Mouse (Mus musculus) liver, embryonic 15.5 days (tissue): Measurements from ENCODE around the gene Satb1. TPM values are rescaled to one million over a fixed set of nuclear protein-coding genes. Genes with fewer than 3 reads are reported as not detected.

ENCODE experiments used
- ATAC-seq: fragments of 200-750 bp; cut with Nextera tagmentation; 2 replicates; pipeline ENCODE4 v1.8.0; 2017; ENCODE audit warnings: moderate number of reproducible peaks, mild to moderate bottlenecking, moderate library complexity; ENCODE audit not compliant: insufficient read depth
- H3K27ac ChIP-seq: fragments of 300-500 bp; sonication (generic); replicated peaks from 2 replicates; pipeline ENCODE4 v1.5.1; 2015; ENCODE audit warnings: mild to moderate bottlenecking, inconsistent platforms
- H3K27me3 ChIP-seq: fragments of 300-500 bp; sonication (generic); 2 replicates; pipeline ENCODE4 v1.6.1; 2015; ENCODE audit warnings: mild to moderate bottlenecking, inconsistent platforms
- H3K36me3 ChIP-seq: fragments of 300-500 bp; sonication (generic); replicated peaks from 2 replicates; pipeline ENCODE4 v1.6.1; 2015; ENCODE audit warnings: moderate library complexity, mild to moderate bottlenecking, inconsistent platforms
- H3K4me1 ChIP-seq: fragments of 300-500 bp; sonication (generic); replicated peaks from 2 replicates; pipeline ENCODE4 v1.6.1; 2015; ENCODE audit warnings: inconsistent platforms
- H3K4me2 ChIP-seq: fragments of 300-500 bp; sonication (generic); 2 replicates; pipeline ENCODE4 v1.6.1; 2015; ENCODE audit warnings: moderate library complexity, mild to moderate bottlenecking, inconsistent platforms
- H3K4me3 ChIP-seq: fragments of 300-500 bp; sonication (generic); replicated peaks from 2 replicates; pipeline ENCODE4 v1.5.1; 2015; ENCODE audit warnings: mild to moderate bottlenecking, inconsistent platforms
- H3K9ac ChIP-seq: fragments of 300-500 bp; sonication (generic); 2 replicates; pipeline ENCODE4 v1.6.1; 2015; ENCODE audit warnings: moderate library complexity, mild to moderate bottlenecking, inconsistent platforms
- H3K9me3 ChIP-seq: fragments of 300-500 bp; sonication (generic); replicated peaks from 2 replicates; pipeline ENCODE4 v1.6.1; 2016; ENCODE audit warnings: inconsistent platforms
- WGBS: fragments of 180-500 bp; shearing (Covaris S2); methylation state at CpG from one replicate; pipeline ENCODE4 v1.1.7; 2015; ENCODE audit warnings: mixed read lengths; ENCODE audit not compliant: insufficient replicate concordance; 5-methylcytosine and 5-hydroxymethylcytosine counted together
- polyA plus RNA-seq: library from polyadenylated mRNA; unstranded; fragments of >200 nt; fragmentation: Nextera tagmentation; extraction: Ambion mirVana; gene quantifications from 2 replicates; pipeline ENCODE4 v1.2.1, GENCODE M21; 2015

Satb1 gene
- polyA plus RNA-seq, 1 experiment from 2014 or later, result 0.91 TPM

- Histone ChIP-seq H3K27me3 (no peaks in the 10 kb centered on the region), H3K4me1 (no peaks in the 10 kb centered on the region), H3K36me3 (no peaks in the 10 kb centered on the region), H3K4me2 (no peak overlapping the region), H3K27ac (no peak overlapping the region), H3K9me3 (no peaks in the 10 kb centered on the region), H3K4me3 (no peak overlapping the region), H3K9ac (no peak overlapping the region)
- ATAC-seq, result no peak
- 60% methylated on average over 5 of the region's 5 CpGs for WGBS
These were observed 41.9 kb downstream of the Satb1 start for GRCm38 (mm10) chr17:51791226-51791625.

GRCm38 (mm10) chr17:51790387-51791060 is 42.6 kb downstream of the Satb1 start:
- Histone ChIP-seq H3K36me3 (no peaks in the 10 kb centered on the region), H3K9ac (no peak overlapping the region), H3K4me2 (no peak overlapping the region), H3K9me3 (no peaks in the 10 kb centered on the region), H3K27ac (no peak overlapping the region), H3K4me1 (no peaks in the 10 kb centered on the region), H3K27me3 (no peaks in the 10 kb centered on the region), H3K4me3 (no peak overlapping the region)
- 44% methylated on average over 8 of the region's 8 CpGs for WGBS
- no peak for ATAC-seq

GRCm38 (mm10) chr17:51789777-51790176 is 43.3 kb downstream of the Satb1 start:
- Histone ChIP-seq H3K4me3 (no peak overlapping the region), H3K36me3 (no peaks in the 10 kb centered on the region), H3K4me1 (no peaks in the 10 kb centered on the region), H3K9me3 (no peaks in the 10 kb centered on the region), H3K9ac (no peak overlapping the region), H3K4me2 (no peak overlapping the region), H3K27ac (no peak overlapping the region), H3K27me3 (no peaks in the 10 kb centered on the region)
- 62% methylated on average over 6 of the region's 6 CpGs for WGBS
- ATAC-seq, result no peak

GRCm38 (mm10) chr17:51789098-51789497 is 44.0 kb downstream of the Satb1 start:
- 55% methylated on average over 4 of the region's 4 CpGs for WGBS
- H3K9me3 ChIP-seq, result no peaks in the 10 kb centered on the region
- H3K27ac ChIP-seq, result no peak overlapping the region
- H3K4me1 ChIP-seq, result no peaks in the 10 kb centered on the region
- H3K27me3 ChIP-seq, result no peaks in the 10 kb centered on the region
- no peak overlapping the region for H3K9ac ChIP-seq
- no peak overlapping the region for H3K4me3 ChIP-seq
- H3K36me3 ChIP-seq, result no peaks in the 10 kb centered on the region
- ATAC-seq, result no peak
- no peak overlapping the region for H3K4me2 ChIP-seq

GRCm38 (mm10) chr17:51787955-51788354 is 45.1 kb downstream of the Satb1 start:
- no peak for ATAC-seq
- no peaks in the 10 kb centered on the region for H3K9me3 ChIP-seq
- 68% methylated on average over 2 of the region's 2 CpGs for WGBS

DNA sequence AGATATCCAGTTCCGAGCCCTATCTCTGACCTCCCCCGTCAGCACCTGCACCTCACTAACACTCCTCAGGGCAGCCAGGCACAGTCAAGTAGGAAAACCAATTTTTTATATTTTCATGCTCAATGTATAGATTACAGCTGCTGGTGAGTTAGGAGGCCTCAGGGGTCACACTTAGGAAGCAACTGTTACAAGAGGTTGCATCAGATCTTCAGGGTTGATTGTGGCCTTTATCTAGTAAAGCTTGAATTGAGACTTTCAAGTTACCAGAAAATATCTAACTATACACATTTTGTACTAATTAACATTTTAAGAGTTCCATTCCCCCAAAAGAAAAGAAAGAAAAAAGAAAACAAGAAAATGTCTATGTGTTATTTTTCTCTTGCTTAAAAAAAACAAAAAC is 47.0 kb downstream of the Satb1 start:
- Histone ChIP-seq H3K4me1 (no peaks in the 10 kb centered on the region), H3K9ac (no peak overlapping the region), H3K27me3 (no peaks in the 10 kb centered on the region), H3K9me3 (no peaks in the 10 kb centered on the region), H3K27ac (no peak overlapping the region), H3K4me2 (no peak overlapping the region), H3K4me3 (no peak overlapping the region), H3K36me3 (no peaks in the 10 kb centered on the region)
- WGBS, result 74% methylated on average over 2 of the region's 2 CpGs
- no peak for ATAC-seq

More at GRCm38 (mm10) chr17:51787955-51788354, 45.1 kb downstream of the Satb1 start:
- no peaks in the 10 kb centered on the region for H3K27me3 ChIP-seq
- H3K36me3 ChIP-seq, result no peaks in the 10 kb centered on the region
- H3K27ac ChIP-seq, result no peak overlapping the region
- H3K4me3 ChIP-seq, result no peak overlapping the region
- no peak overlapping the region for H3K9ac ChIP-seq
- no peak overlapping the region for H3K4me2 ChIP-seq
- H3K4me1 ChIP-seq, result no peaks in the 10 kb centered on the region

- Histone ChIP-seq H3K4me2 (no peak overlapping the region), H3K36me3 (no peaks in the 10 kb centered on the region), H3K27ac (no peak overlapping the region), H3K27me3 (no peaks in the 10 kb centered on the region), H3K9me3 (no peaks in the 10 kb centered on the region), H3K4me1 (no peaks in the 10 kb centered on the region), H3K9ac (no peak overlapping the region), H3K4me3 (no peak overlapping the region)
- 27% methylated on average over 9 of the region's 9 CpGs for WGBS
- no peak for ATAC-seq
These were observed 48.2 kb downstream of the Satb1 start for GRCm38 (mm10) chr17:51784935-51785334.

- Histone ChIP-seq H3K27me3 (no peaks in the 10 kb centered on the region), H3K27ac (no peak overlapping the region), H3K9me3 (no peaks in the 10 kb centered on the region), H3K4me3 (no peak overlapping the region), H3K4me1 (no peaks in the 10 kb centered on the region), H3K9ac (no peak overlapping the region), H3K36me3 (no peaks in the 10 kb centered on the region), H3K4me2 (no peak overlapping the region)
- no peak for ATAC-seq
- 61% methylated on average over 8 of the region's 8 CpGs for whole genome bisulfite sequencing
These were observed 49.4 kb downstream of the Satb1 start for GRCm38 (mm10) chr17:51783591-51784279.

GRCm38 (mm10) chr17:51780036-51780435 is 53.1 kb downstream of the Satb1 start:
- H3K27me3 ChIP-seq, result no peaks in the 10 kb centered on the region
- H3K36me3 ChIP-seq, result no peaks in the 10 kb centered on the region
- no peak for ATAC-seq
- H3K9ac ChIP-seq, result no peak overlapping the region
- H3K4me1 ChIP-seq, result no peaks in the 10 kb centered on the region
- no peak overlapping the region for H3K4me2 ChIP-seq
- no peak overlapping the region for H3K4me3 ChIP-seq
- H3K27ac ChIP-seq, result no peak overlapping the region
- no peaks in the 10 kb centered on the region for H3K9me3 ChIP-seq
- 73% methylated on average over 11 of the region's 11 CpGs for WGBS

DNA sequence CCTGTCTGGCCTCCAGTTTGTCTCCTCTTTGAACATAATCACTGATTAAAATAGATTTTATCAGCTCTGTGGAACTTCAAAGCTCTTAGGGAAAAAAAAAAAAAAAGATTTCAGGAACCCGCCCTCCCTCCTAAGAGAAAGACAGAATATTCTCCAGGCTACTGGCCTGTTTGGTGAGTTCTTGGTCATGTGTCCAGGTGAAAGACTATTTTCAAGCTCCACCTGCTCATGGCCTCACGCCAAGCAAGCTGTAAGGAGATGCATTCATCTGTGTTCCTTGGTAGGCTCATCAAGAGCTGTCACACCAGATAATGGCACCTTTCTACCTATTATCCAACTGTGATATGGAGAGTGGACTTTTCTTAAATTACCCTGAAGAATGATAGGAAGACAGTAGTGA is 54.1 kb downstream of the Satb1 start:
- 59% methylated on average over 2 of the region's 2 CpGs for WGBS
- no peaks in the 10 kb centered on the region for H3K27me3 ChIP-seq
- H3K36me3 ChIP-seq, result no peaks in the 10 kb centered on the region
- no peak overlapping the region for H3K4me2 ChIP-seq
- no peak overlapping the region for H3K9ac ChIP-seq
- ATAC-seq, result no peak
- H3K27ac ChIP-seq, result no peak overlapping the region
- H3K4me1 ChIP-seq, result no peaks in the 10 kb centered on the region
- H3K9me3 ChIP-seq, result no peaks in the 10 kb centered on the region
- H3K4me3 ChIP-seq, result no peak overlapping the region

DNA sequence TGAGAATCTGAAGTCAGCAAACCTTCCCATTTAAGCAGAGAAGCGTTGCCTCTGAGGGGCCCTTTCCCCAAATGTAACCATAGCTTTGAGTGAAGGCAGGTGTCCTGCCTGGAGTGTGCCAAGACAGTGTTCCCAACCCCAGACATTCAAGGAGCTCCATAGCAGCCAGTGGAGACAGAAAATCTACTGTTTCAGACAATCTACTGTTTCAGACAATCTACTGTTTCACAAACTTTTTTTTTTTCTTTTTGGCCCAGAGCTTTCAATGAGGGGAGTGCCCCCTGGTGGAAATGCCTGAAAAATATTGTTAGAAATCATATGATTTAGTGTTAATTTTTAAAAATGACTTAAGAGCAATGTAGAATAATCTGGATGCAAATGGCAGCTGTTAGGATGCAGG is 55.3 kb downstream of the Satb1 start:
- H3K27ac ChIP-seq, result no peak overlapping the region
- H3K9ac ChIP-seq, result no peak overlapping the region
- H3K4me3 ChIP-seq, result no peak overlapping the region
- no peaks in the 10 kb centered on the region for H3K36me3 ChIP-seq
- 71% methylated on average over 1 of the region's 1 CpGs for whole genome bisulfite sequencing
- H3K4me2 ChIP-seq, result no peak overlapping the region
- no peaks in the 10 kb centered on the region for H3K27me3 ChIP-seq
- H3K9me3 ChIP-seq, result no peaks in the 10 kb centered on the region
- no peak for ATAC-seq
- H3K4me1 ChIP-seq, result no peaks in the 10 kb centered on the region
